Mouse (Mus musculus) hindbrain, embryonic 15.5 days (tissue): ENCODE results near the gene Btbd8. TPM values are rescaled to one million over a fixed set of nuclear protein-coding genes. Genes with fewer than 3 reads are reported as not detected.

Experiments
- ATAC-seq: fragments of 200-750 bp; cut with Nextera tagmentation; 2 replicates; pipeline ENCODE4 v1.8.0; 2017; ENCODE audit warnings: low read depth, moderate number of reproducible peaks, moderate TSS enrichment; ENCODE audit not compliant: low FRiP score
- H3K27ac ChIP-seq: fragments of 300-500 bp; sonication (generic); replicated peaks from 2 replicates; pipeline ENCODE4 v1.5.1; 2015; ENCODE audit warnings: mild to moderate bottlenecking, inconsistent platforms
- H3K27me3 ChIP-seq: fragments of 300-500 bp; sonication (generic); 2 replicates; pipeline ENCODE4 v1.6.1; 2015; ENCODE audit warnings: control low read depth, inconsistent platforms
- H3K36me3 ChIP-seq: fragments of 300-500 bp; sonication (generic); 2 replicates; pipeline ENCODE4 v1.6.1; 2015; ENCODE audit warnings: control low read depth, inconsistent platforms
- H3K4me1 ChIP-seq: fragments of 300-500 bp; sonication (generic); replicated peaks from 2 replicates; pipeline ENCODE4 v1.6.1; 2015; ENCODE audit warnings: control low read depth, inconsistent platforms
- H3K4me2 ChIP-seq: fragments of 300-500 bp; sonication (generic); 2 replicates; pipeline ENCODE4 v1.6.1; 2015; ENCODE audit warnings: moderate library complexity, mild to moderate bottlenecking, inconsistent platforms
- H3K4me3 ChIP-seq: fragments of 300-500 bp; sonication (generic); 2 replicates; pipeline ENCODE4 v1.5.1; 2015; ENCODE audit warnings: mild to moderate bottlenecking, inconsistent platforms
- H3K9ac ChIP-seq: fragments of 300-500 bp; sonication (generic); 2 replicates; pipeline ENCODE4 v1.6.1; 2015; ENCODE audit warnings: inconsistent platforms
- H3K9me3 ChIP-seq: fragments of 300-500 bp; sonication (generic); 2 replicates; pipeline ENCODE4 v1.6.1; 2016; ENCODE audit warnings: control low read depth, inconsistent platforms
- WGBS: fragments of 180-500 bp; shearing (Covaris S2); methylation state at CpG from one replicate; pipeline ENCODE4 v1.1.7; 2015; 5-methylcytosine and 5-hydroxymethylcytosine counted together
- polyA plus RNA-seq: library from polyadenylated mRNA; unstranded; fragments of >200 nt; fragmentation: Nextera tagmentation; extraction: Ambion mirVana; gene quantifications from 2 replicates; pipeline ENCODE4 v1.2.1, GENCODE M21; 2015

The Btbd8 gene
- polyA plus RNA-seq: 17.5 and 19.3 TPM in 2 replicates

- H3K36me3 ChIP-seq: no peaks in the 10 kb centered on the region
- no peaks in the 10 kb centered on the region for H3K27me3 ChIP-seq
- H3K4me3 ChIP-seq: peak within 1 kb of the TSS; percentile 74
- no peaks in the 10 kb centered on the region for H3K9me3 ChIP-seq
- ATAC-seq: peak; percentile 97
- H3K4me1 ChIP-seq: peaks cover 13% of the 10 kb centered on the region
- 0% methylated on average over 49 of the region's 51 CpGs for WGBS
- H3K4me2 ChIP-seq: peak within 1 kb of the TSS; percentile 66
- H3K9ac ChIP-seq: peak within 1 kb of the TSS; percentile 84
- peak within 1 kb of the TSS; percentile 93 for H3K27ac ChIP-seq
Observed at GRCm38 (mm10) chr5:107437464-107438281, at the start of gene Btbd8. TSS of gene Btbd8 (plus strand) at chr5:107437997.

GRCm38 (mm10) chr5:107389373-107389772 lies 48.4 kb upstream of the Btbd8 start:
- no peaks in the 10 kb centered on the region for H3K4me1 ChIP-seq
- H3K27ac ChIP-seq: no peak overlapping the region
- no peak overlapping the region for H3K9ac ChIP-seq
- 90% methylated on average over 2 of the region's 2 CpGs for WGBS
- H3K36me3 ChIP-seq: no peaks in the 10 kb centered on the region; the same call in 1 of the 2 replicates
- H3K9me3 ChIP-seq: no peaks in the 10 kb centered on the region
- H3K4me2 ChIP-seq: no peak overlapping the region
- no peak for ATAC-seq
- H3K4me3 ChIP-seq: no peak overlapping the region
- no peaks in the 10 kb centered on the region for H3K27me3 ChIP-seq

GRCm38 (mm10) chr5:107394437-107394836 lies 43.4 kb upstream of the Btbd8 start:
- Histone ChIP-seq H3K9me3 (no peaks in the 10 kb centered on the region), H3K4me1 (no peaks in the 10 kb centered on the region), H3K36me3 (no peaks in the 10 kb centered on the region; the same call in 1 of the 2 replicates), H3K27ac (no peak overlapping the region), H3K4me2 (no peak overlapping the region), H3K4me3 (no peak overlapping the region), H3K9ac (no peak overlapping the region), H3K27me3 (no peaks in the 10 kb centered on the region)
- ATAC-seq: no peak
- 73% methylated on average over 2 of the region's 2 CpGs for whole genome bisulfite sequencing

- Histone ChIP-seq H3K4me2 (peak within 1 kb of the TSS; percentile 95), H3K27me3 (peaks cover 10% of the 10 kb centered on the region; the same call in 1 of the 2 replicates), H3K9me3 (no peaks in the 10 kb centered on the region), H3K27ac (no peak within 1 kb of the TSS), H3K4me3 (peak within 1 kb of the TSS; percentile 56), H3K4me1 (0 out of 2 replicates have a peak, but pooled peaks cover 10% of the 10 kb centered on the region), H3K9ac (peak within 1 kb of the TSS; percentile 46), H3K36me3 (no peaks in the 10 kb centered on the region)
- ATAC-seq: no peak
- WGBS: 19% methylated on average over 5 of the region's 5 CpGs
Observed at GRCm38 (mm10) chr5:107402436-107402835, 35.4 kb upstream of the Btbd8 start, which contains the start of gene Ephx4. TSS of gene Ephx4 (plus strand) at chr5:107402736.

GRCm38 (mm10) chr5:107403011-107403946 lies 34.5 kb upstream of the Btbd8 start:
- no peaks in the 10 kb centered on the region for H3K9me3 ChIP-seq

GRCm38 (mm10) chr5:107403947-107404684 lies 33.7 kb upstream of the Btbd8 start:
- Histone ChIP-seq H3K4me2 (peak overlapping the region; percentile 95), H3K36me3 (no peaks in the 10 kb centered on the region), H3K9ac (peak overlapping the region; percentile 46), H3K27ac (no peak overlapping the region), H3K4me3 (peak overlapping the region; percentile 56), H3K9me3 (no peaks in the 10 kb centered on the region), H3K4me1 (0 out of 2 replicates have a peak, but pooled peaks cover 10% of the 10 kb centered on the region), H3K27me3 (peaks cover 10% of the 10 kb centered on the region; the same call in 1 of the 2 replicates)
- no peak for ATAC-seq
- WGBS: 23% methylated on average over 12 of the region's 12 CpGs

More at GRCm38 (mm10) chr5:107403011-107403946, 34.5 kb upstream of the Btbd8 start:
- Histone ChIP-seq H3K36me3 (no peaks in the 10 kb centered on the region), H3K4me1 (0 out of 2 replicates have a peak, but pooled peaks cover 10% of the 10 kb centered on the region), H3K4me3 (peak overlapping the region; percentile 56), H3K27me3 (peaks cover 10% of the 10 kb centered on the region; the same call in 1 of the 2 replicates), H3K27ac (no peak overlapping the region), H3K9ac (peak overlapping the region; percentile 46), H3K4me2 (peak overlapping the region; percentile 95)
- ATAC-seq: peak; percentile 74; the same call in 1 of the 2 replicates
- under 1% methylated on average over 77 of the region's 80 CpGs for WGBS

- Histone ChIP-seq H3K4me2 (no peak overlapping the region), H3K9me3 (no peaks in the 10 kb centered on the region), H3K4me1 (0 out of 2 replicates have a peak, but pooled peaks cover 10% of the 10 kb centered on the region), H3K27ac (no peak overlapping the region), H3K36me3 (no peaks in the 10 kb centered on the region), H3K27me3 (peaks cover 10% of the 10 kb centered on the region; the same call in 1 of the 2 replicates), H3K9ac (no peak overlapping the region), H3K4me3 (no peak overlapping the region)
- WGBS: 95% methylated on average over 4 of the region's 4 CpGs
- no peak for ATAC-seq
Observed at GRCm38 (mm10) chr5:107405361-107405760, 32.4 kb upstream of the Btbd8 start.

GRCm38 (mm10) chr5:107410305-107410704 lies 27.5 kb upstream of the Btbd8 start:
- Histone ChIP-seq H3K9me3 (no peaks in the 10 kb centered on the region), H3K27ac (no peak overlapping the region), H3K27me3 (no peaks in the 10 kb centered on the region), H3K36me3 (no peaks in the 10 kb centered on the region), H3K9ac (no peak overlapping the region), H3K4me2 (no peak overlapping the region), H3K4me3 (no peak overlapping the region), H3K4me1 (no peaks in the 10 kb centered on the region)
- 94% methylated on average over 1 of the region's 1 CpGs for WGBS
- no peak for ATAC-seq

GRCm38 (mm10) chr5:107411326-107411725 lies 26.5 kb upstream of the Btbd8 start:
- H3K4me2 ChIP-seq: no peak overlapping the region
- ATAC-seq: no peak
- H3K27ac ChIP-seq: no peak overlapping the region
- H3K27me3 ChIP-seq: no peaks in the 10 kb centered on the region
- 66% methylated on average over 4 of the region's 4 CpGs for WGBS
- H3K36me3 ChIP-seq: no peaks in the 10 kb centered on the region
- H3K4me3 ChIP-seq: no peak overlapping the region
- no peaks in the 10 kb centered on the region for H3K4me1 ChIP-seq
- H3K9ac ChIP-seq: no peak overlapping the region
- no peaks in the 10 kb centered on the region for H3K9me3 ChIP-seq

GRCm38 (mm10) chr5:107412285-107412684 lies 25.5 kb upstream of the Btbd8 start:
- Histone ChIP-seq H3K4me2 (no peak overlapping the region), H3K27me3 (no peaks in the 10 kb centered on the region), H3K36me3 (no peaks in the 10 kb centered on the region), H3K27ac (no peak overlapping the region), H3K4me1 (no peaks in the 10 kb centered on the region), H3K9ac (no peak overlapping the region), H3K4me3 (no peak overlapping the region), H3K9me3 (no peaks in the 10 kb centered on the region)
- no peak for ATAC-seq
- WGBS: 82% methylated on average over 2 of the region's 2 CpGs

- WGBS: 87% methylated on average over 2 of the region's 2 CpGs
- H3K27me3 ChIP-seq: no peaks in the 10 kb centered on the region
- H3K4me2 ChIP-seq: no peak overlapping the region
- H3K4me1 ChIP-seq: no peaks in the 10 kb centered on the region
- H3K36me3 ChIP-seq: no peaks in the 10 kb centered on the region
- H3K9me3 ChIP-seq: no peaks in the 10 kb centered on the region
- H3K9ac ChIP-seq: no peak overlapping the region
- no peak overlapping the region for H3K4me3 ChIP-seq
- ATAC-seq: no peak
- H3K27ac ChIP-seq: no peak overlapping the region
Observed at GRCm38 (mm10) chr5:107415098-107415497, 22.7 kb upstream of the Btbd8 start.
